Mouse (Mus musculus) common myeloid progenitor, adult 5-6 weeks (primary cell): ENCODE data around the gene Ccr10. TPM values are rescaled to one million over a fixed set of nuclear protein-coding genes. Genes with fewer than 3 reads are reported as not detected.
"Not testable (repeated sequence)": the region's sequence is repeated elsewhere in the genome, so short reads cannot be mapped to it uniquely, and the experiment has no call there.

Experiments
- ATAC-seq: replicated peaks from 2 replicates; pipeline ENCODE4 v1.8.0; 2016; ENCODE audit warnings: low read depth, mild to moderate bottlenecking, moderate TSS enrichment, inconsistent platforms; ENCODE audit not compliant: poor library complexity, severe bottlenecking
- total RNA-seq: library from RNA; stranded (forward); fragments of 200-1000, 187-1606 nt; gene quantifications from 2 replicates; pipeline ENCODE4 v1.2.3, GENCODE M21; 2017

Ccr10 gene
- total RNA-seq, 1 experiment from 2014 or later, result not detected

- not testable (repeated sequence) for ATAC-seq
Measured at GRCm38 (mm10) chr11:101160151-101160550, 15.1 kb downstream of the Ccr10 start.

- peak; percentile 60; the same call in 1 of the 2 replicates for ATAC-seq
Measured at GRCm38 (mm10) chr11:101155728-101156371, 19.4 kb downstream of the Ccr10 start, which contains the start of gene Tubg2. Gene Tubg2 (plus strand): TSS chr11:101155907.

- ATAC-seq, result no peak
Measured at GRCm38 (mm10) chr11:101155151-101155550, 20.1 kb downstream of the Ccr10 start.

GRCm38 (mm10) chr11:101154648-101155047, 20.6 kb downstream of the Ccr10 start:
- ATAC-seq, result no peak

GRCm38 (mm10) chr11:101152825-101153224, 22.4 kb downstream of the Ccr10 start:
- ATAC-seq, result no peak

- ATAC-seq, result no peak
Measured at GRCm38 (mm10) chr11:101151063-101151462, 24.2 kb downstream of the Ccr10 start.

- no peak for ATAC-seq
Measured at GRCm38 (mm10) chr11:101149178-101150105, 25.8 kb downstream of the Ccr10 start.

- ATAC-seq, result no peak
Measured at GRCm38 (mm10) chr11:101148751-101149150, 26.5 kb downstream of the Ccr10 start.

- ATAC-seq, result no peak
Measured at GRCm38 (mm10) chr11:101146377-101146776, 28.9 kb downstream of the Ccr10 start.

- peak; percentile 73 for ATAC-seq
Measured at GRCm38 (mm10) chr11:101143338-101144225, 31.7 kb downstream of the Ccr10 start.

GRCm38 (mm10) chr11:101142215-101142967, 32.9 kb downstream of the Ccr10 start:
- ATAC-seq, result no peak

GRCm38 (mm10) chr11:101141088-101141487, 34.2 kb downstream of the Ccr10 start:
- no peak for ATAC-seq

- no peak for ATAC-seq
Measured at GRCm38 (mm10) chr11:101140164-101140819, 35.0 kb downstream of the Ccr10 start.

GRCm38 (mm10) chr11:101138536-101139181, 36.6 kb downstream of the Ccr10 start:
- 0 out of 2 replicates have a peak, but pooled peaks have one; percentile 39 for ATAC-seq

- ATAC-seq, result no peak
Measured at GRCm38 (mm10) chr11:101137000-101137399, 38.2 kb downstream of the Ccr10 start.

- no peak for ATAC-seq
Measured at GRCm38 (mm10) chr11:101134217-101134865, 40.9 kb downstream of the Ccr10 start.

GRCm38 (mm10) chr11:101133037-101133436, 42.2 kb downstream of the Ccr10 start:
- ATAC-seq, result no peak

GRCm38 (mm10) chr11:101131701-101132100, 43.5 kb downstream of the Ccr10 start:
- no peak for ATAC-seq
